Mouse (Mus musculus) neutrophil, adult 65 days (primary cell): ENCODE measurements around the gene Pitx2. TPM values are rescaled to one million over a fixed set of nuclear protein-coding genes. Genes with fewer than 3 reads are reported as not detected.

Source experiments
- total RNA-seq: library from RNA; stranded (reverse); gene quantifications from 2 replicates; pipeline ENCODE4 v1.2.4, GENCODE M21; 2023

Gene Pitx2
- total RNA-seq = not detected in 2 replicates

GRCm38 (mm10) chr3:129199609-129200500 lies at the start of gene Pitx2:
TSS of gene Pitx2 (plus strand) at chr3:129199878.

Other genes starting within 250 kb of the Pitx2 start
- 0.22 and 0.84 TPM in 2 replicates for gene Enpep, start 132.8 kb downstream of the Pitx2 start, total RNA-seq